Mouse (Mus musculus) spleen, postnatal 4 days (tissue): ENCODE measurements around the gene Ilf3.

Experiments used
- DNase-seq, 2 experiments: peaks; one replicate each; pipeline ENCODE4 v3.0.0; 2022; ENCODE audit warnings: low spot score in 2 of 2

The Ilf3 gene

GRCm38 (mm10) chr9:21439456-21439855, 71.8 kb downstream of the Ilf3 start:
- no peak for DNase-seq

DNA sequence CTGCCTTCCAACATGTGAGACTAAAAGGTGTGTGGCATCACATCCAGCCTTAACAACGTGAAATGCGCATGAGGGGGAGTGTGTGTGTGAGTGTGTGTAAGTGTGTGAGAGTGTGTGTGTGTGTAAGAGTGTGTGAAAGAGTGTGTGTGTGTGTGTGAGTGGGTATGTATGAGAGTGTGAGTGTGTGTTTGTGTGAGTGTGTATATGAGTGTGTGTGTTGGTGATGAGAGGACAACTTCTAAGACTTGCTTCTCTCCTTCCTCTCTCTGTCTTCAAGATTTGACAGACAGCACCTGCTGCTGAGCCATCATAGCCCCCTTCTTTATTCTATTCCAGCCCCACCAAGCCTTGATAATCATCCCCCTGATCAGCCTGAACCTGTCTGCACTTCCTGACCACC, 72.2 kb downstream of the Ilf3 start:
- no peak for DNase-seq

- no peak for DNase-seq
These were observed 72.7 kb downstream of the Ilf3 start for GRCm38 (mm10) chr9:21440387-21440786.

DNA sequence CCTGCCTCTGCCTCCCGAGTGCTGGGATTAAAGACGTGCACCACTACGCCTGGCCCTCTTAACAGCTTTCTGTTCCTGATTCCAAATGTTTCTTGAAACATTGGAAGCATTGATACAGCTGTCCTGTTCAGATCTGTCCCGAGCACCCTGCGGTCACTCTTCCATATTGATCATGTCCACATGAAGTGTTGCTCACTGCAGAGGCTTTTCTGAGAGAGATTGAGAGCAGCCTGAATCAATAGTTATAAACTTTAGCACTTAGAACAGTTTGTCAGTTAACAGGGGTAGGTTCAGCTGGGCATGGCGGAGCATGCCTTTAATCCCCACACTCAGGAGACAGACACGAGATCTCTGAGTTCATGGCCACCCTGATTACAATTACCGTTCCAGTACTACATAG, 76.2 kb downstream of the Ilf3 start:
- no peak for DNase-seq

- DNase-seq: no peak
These were observed 76.9 kb downstream of the Ilf3 start for GRCm38 (mm10) chr9:21444574-21444973.

DNA sequence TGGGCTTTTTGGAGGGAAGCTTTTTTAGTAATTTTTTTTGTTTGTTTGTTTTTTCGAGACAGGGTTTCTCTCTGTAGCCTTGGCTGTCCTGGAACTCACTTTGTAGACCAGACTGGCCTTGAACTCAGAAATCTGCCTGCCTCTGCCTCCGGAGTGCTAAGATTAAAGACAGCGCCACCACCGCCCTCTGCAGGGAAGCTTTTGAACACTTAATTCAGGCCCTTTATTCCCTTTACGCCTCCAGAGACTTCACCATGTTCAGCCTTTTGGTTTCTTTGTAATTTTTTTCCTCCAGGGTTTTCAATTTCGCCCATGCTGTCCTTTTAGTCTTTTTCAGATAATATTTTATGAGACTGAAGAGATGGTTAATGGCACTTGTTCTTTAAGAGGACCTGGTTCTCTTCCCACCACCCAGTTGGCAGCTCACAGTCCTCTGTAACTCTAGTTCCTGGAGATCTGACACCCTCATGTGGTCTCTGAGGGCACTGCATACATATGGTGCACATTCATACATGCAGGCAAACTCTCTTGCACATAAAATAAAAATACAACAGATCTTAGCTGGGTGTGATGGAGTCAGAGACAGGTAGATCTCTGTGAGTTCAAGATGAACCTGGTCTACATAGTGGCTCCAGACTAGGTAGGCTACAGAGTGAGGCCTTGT, 77.5 kb downstream of the Ilf3 start:
- no peak for DNase-seq

GRCm38 (mm10) chr9:21447778-21448177, 80.1 kb downstream of the Ilf3 start:
- DNase-seq: no peak

DNA sequence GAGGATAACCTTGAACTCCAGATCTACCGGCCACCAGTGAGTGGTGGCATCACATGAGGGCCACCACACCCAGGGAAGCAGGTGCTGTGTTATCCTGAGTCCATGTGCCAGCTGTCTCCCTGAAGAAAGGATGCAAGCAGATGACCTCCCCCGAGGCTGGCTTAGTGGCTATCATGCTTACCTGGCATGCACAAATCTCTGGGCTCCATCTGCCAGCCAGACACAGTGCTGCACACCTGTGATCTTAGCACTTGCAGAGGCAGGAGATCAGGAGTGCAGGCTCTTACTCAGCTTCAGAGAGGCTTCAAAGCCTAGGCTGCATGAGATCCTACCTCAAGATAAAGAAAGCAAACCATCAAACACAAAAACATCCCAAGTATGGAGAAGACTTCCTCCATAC, 82.0 kb downstream of the Ilf3 start:
- DNase-seq: no peak

DNA sequence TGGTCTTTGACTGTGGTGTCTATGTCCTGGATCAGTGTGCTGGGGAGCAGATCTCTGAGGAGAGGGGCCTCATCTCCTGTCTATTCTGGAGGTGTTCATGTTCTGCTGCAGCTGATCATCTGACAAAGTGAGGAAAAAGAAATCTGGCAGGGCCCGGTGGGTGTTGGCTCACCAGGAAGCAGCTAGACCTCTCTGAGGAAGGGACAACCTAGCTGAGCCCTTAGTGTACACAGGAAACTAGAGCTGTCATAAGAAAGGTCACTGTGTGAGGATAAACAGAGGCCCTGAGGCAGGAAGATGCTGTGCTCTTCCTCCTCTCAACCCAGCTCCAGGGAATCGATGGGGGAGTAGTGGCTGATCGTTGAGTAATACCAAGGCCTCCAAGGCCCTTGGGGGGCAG, 82.6 kb downstream of the Ilf3 start:
- DNase-seq: no peak

DNA sequence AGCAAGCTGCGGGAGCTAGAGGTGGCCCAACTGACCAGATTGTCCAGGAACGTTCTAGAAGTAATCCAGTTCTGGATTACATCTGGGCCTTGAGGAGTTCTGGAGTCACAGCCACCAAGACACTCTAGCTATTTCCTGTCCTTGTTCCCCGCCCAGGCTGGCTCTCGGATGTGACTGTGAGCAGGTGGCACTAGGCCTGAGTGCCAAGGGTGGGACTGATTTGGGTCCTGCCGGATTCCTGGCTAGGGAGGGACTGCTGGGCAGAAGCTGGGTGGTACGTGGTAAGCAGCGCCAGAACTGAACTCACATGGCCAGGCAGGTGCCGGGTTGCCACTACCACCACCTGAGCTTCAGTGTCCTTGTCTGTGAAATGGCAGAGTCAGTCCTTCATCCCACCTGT, 83.7 kb downstream of the Ilf3 start:
- DNase-seq: no peak

DNA sequence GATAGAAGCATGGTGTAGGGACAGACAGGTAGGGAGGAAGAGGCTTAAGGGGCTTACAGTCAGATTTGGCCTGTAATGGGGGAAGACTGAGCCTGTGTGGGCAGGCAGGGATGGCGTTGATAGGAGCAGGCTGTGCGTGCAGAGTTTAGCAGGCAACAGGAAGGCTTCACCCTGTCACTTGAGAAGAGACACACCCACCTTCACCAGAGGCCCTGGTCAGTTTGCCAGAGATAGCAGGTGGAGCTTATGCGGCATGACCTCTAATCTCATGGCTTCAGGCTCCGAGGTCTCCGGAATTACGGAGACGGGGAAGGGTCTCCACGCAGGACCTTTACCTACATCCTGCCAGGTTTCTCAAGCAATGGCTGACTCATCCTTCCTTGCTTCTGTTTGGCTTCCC, 84.2 kb downstream of the Ilf3 start:
- DNase-seq: no peak

- DNase-seq: no peak
These were observed 85.3 kb downstream of the Ilf3 start for GRCm38 (mm10) chr9:21453003-21453402.

DNA sequence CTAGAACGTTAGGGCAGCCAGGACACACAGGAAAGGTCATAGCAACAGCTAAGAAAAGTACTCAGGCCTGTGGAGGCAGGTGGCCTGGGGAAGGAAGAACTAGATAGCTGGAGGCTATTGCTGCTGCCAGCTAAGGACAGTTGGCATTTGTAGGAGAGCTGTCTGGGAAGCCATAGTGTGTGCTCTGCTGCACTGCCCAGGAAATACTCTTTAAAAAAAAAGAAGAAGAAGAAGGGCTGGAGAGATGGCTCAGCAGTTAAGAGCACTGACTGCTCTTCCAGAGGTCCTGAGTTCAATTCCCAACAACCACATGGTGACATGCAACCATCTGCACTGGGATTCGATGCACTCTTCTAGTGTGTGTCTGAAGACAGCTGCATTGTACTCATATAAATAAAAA, 85.8 kb downstream of the Ilf3 start:
- DNase-seq: no peak

- DNase-seq: no peak
These were observed 86.9 kb downstream of the Ilf3 start for GRCm38 (mm10) chr9:21454556-21454955.
